Mouse (Mus musculus): Measurements from ENCODE around the gene Rnf181.

Gene Rnf181

GRCm38 (mm10) chr6:72319019-72319418 lies 47.7 kb downstream of the Rnf181 start:
- peak; percentile 24 for DNase-seq

DNA sequence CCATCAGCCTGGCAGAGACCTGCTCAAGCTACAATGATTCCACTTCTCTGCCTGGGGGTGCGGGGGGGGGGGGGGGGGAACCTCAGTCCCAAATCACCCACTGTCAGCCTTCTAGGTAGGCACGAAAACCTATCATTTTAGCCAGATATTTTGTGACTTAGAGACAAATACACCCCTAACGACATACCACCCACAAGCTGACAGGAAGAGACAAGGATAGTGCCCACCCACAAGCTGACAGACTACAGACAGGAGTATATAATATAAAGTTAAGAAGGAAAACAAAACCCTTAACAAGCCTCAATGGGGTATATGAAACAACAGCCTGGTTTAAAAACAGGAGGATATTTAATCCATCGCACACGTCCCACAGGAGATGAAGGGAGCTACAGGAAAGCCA lies 48.3 kb downstream of the Rnf181 start:
- DNase-seq = no peak

- DNase-seq = no peak
Observed at GRCm38 (mm10) chr6:72316044-72316443, 50.7 kb downstream of the Rnf181 start.

DNA sequence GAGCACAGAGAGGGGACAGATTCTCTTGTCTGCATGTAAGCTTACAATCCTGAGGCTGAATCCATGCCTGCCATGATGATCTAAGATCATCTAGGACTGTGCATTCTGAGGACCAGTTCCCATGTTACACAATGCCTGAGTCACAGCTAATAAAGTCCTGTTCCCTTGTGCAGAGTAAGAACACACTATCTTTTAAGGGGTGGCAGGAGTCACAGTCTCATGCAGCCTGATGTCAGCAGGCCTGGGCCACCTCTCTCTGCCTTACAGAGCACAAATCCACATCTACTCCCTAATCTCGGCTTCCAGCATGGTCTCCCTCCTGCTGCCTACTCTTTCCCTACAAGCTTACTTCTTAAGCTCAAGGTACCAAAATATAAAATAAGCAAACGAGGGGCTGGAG lies 51.4 kb downstream of the Rnf181 start:
- no peak for DNase-seq

DNA sequence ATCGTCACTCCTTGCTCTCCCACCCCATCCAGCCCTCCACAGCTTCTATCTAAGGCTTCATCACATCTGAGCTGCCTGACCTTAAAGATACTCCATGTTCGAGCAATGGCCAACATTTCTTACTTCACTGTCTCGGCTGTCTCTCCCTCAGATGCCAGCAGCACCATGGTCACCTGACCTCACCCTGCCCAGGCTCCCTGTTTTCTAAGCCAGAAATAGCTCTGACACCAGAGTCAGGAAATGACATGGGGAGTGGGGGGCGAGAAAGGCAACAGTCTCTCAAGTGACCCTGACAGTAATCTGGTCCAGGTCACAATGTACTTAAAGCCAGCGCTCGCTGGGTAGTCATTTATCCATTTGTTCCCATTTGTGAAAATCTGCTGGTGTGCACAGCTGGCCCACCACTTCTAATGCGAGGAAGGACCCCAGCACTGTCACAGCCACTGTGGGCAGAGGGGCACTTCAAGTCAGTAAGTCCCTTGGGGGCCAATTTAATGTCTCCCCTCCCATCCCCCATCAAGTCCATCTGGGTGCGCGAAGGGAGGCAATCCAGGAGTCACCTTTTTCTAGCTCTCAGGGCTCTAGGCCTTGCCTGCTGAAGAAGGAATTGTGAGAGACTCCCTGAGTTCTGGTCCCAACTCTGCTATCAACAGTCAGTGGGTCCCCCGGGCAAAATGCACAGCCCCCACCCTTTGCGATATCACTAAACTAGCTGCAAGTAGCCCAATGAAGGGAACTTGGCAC lies 53.5 kb downstream of the Rnf181 start:
- no peak for DNase-seq

DNA sequence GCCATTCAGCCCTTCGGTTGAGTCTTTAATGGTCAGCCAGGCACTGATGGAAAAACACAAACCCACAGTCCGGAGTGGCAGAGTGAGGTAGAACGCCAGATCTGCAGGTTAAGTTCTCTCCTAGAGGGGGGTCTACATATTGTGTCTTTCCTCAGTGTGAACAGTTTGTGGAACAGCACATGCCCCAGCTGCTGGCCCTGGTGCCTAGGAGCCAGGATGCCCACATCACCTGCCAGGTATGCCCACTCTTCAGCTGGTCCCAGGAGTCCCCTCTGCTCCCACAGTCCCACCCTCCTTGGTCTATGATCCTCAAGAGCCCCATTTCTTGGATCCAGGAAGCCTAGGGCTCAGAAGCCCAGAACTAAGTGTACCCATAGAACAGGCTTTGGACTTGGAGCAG lies 54.6 kb downstream of the Rnf181 start:
- DNase-seq = no peak
